Mouse (Mus musculus): ENCODE measurements around the gene Specc1. TPM values are rescaled to one million over a fixed set of nuclear protein-coding genes. Genes with fewer than 3 reads are reported as not detected.

Specc1 gene
- total and polyA plus RNA-seq, 3 experiments = 7.3 to 18.6 (median 15.5) TPM

- peak; percentile 60 for DNase-seq (ENCODE audit: extremely low read depth)
- Histone ChIP-seq H3K4me3 (replicated peaks in 1 of 3; ENCODE audit: low read depth in 2 of 3, low read length in 2 of 3, poor library complexity in 1 of 3) (peak overlapping the region; percentile 62 to 90 (median 85)), H3K79me2 (replicated peaks; ENCODE audit: control insufficient read depth, extremely low read depth, insufficient read depth, poor library complexity, severe bottlenecking) (peaks cover 47% of the 10 kb centered on the region), H3K4me1 (ENCODE audit: control insufficient read depth in 1 of 2, insufficient read depth in 2 of 2) (peaks cover 6 to 54% of the 10 kb centered on the region in 2 experiments), H3K9ac (ENCODE audit: insufficient read depth, low read depth) (peak overlapping the region; percentile 91), H3K4me2 (ENCODE audit: insufficient read depth, low read depth, poor library complexity, severe bottlenecking) (peak overlapping the region; percentile 19; the same call in 1 of the 2 replicates), H3K27ac (ENCODE audit: insufficient read depth, low read depth) (peak overlapping the region; percentile 85), H3K9me3 (replicated peaks; ENCODE audit: low read length) (peaks cover 7% of the 10 kb centered on the region), H3K27me3 (replicated peaks) (no peaks in the 10 kb centered on the region), H3K36me3 (replicated peaks in 1 of 2; ENCODE audit: control insufficient read depth in 1 of 2, insufficient read depth in 1 of 2, low read length in 1 of 2) (peaks cover 4 to 25% of the 10 kb centered on the region in 2 experiments)
- in situ Hi-C loops (cut with MboI; ENCODE audit: low pct_ligation_motif_present, low pct_unique_long_range_greater_than_20kb, low sequenced_read_pairs) (loop anchor here (5.0 kb wide), 1 partner anchor 52 kb away; no protein-coding TSS in a partner anchor), dilution Hi-C loops (cut with MboI; ENCODE audit: extremely low pct_ligation_motif_present, extremely low pct_unique_long_range_greater_than_20kb, low sequenced_read_pairs) (no loop called here)
- TF ChIP-seq CTCF (conservative IDR thresholded peaks at IDR 0.05 in 1 of 2, IDR thresholded peaks at IDR 0.05 in 1 of 2; ENCODE audit: low read depth in 2 of 2, low read length in 2 of 2) (no peak), ETS1 (conservative IDR thresholded peaks at IDR 0.05; ENCODE audit: low read depth, low read length) (no peak), JUND (conservative IDR thresholded peaks at IDR 0.05; ENCODE audit: low read depth, low read length) (0 out of 2 replicates have a peak, but pooled peaks have one; percentile 27), NELFE (IDR thresholded peaks at IDR 0.05; ENCODE audit: low read depth, low read length) (no peak), SMC3 (IDR thresholded peaks at IDR 0.05; ENCODE audit: low read depth, low read length) (no peak), KAT2A (IDR thresholded peaks at IDR 0.05; ENCODE audit: insufficient replicate concordance, low read length) (no peak), ZKSCAN1 (IDR thresholded peaks at IDR 0.05; ENCODE audit: borderline replicate concordance, low read depth, low read length) (no peak), GABPA (IDR thresholded peaks at IDR 0.05; ENCODE audit: insufficient replicate concordance, low read depth, low read length) (no peak), JUN (IDR thresholded peaks at IDR 0.05; ENCODE audit: insufficient read depth, low read depth, low read length) (no peak), CHD2 (IDR thresholded peaks at IDR 0.05; ENCODE audit: low read length) (no peak), POLR2A (IDR thresholded peaks at IDR 0.05; ENCODE audit: low read depth, low read length) (no peak; the same call in 1 of the 2 replicates), EP300 (IDR thresholded peaks at IDR 0.05; ENCODE audit: low read length) (peak; percentile 57), BHLHE40 (IDR thresholded peaks at IDR 0.05; ENCODE audit: low read depth, low read length) (no peak; the same call in 1 of the 2 replicates), POLR2AphosphoS2 (IDR thresholded peaks at IDR 0.05; ENCODE audit: low read depth, low read length) (no peak; the same call in 1 of the 2 replicates), MXI1 (IDR thresholded peaks at IDR 0.05; ENCODE audit: low read depth, low read length) (peak; percentile 93), USF1 (IDR thresholded peaks at IDR 0.05; ENCODE audit: low read depth, low read length) (no peak), CHD1 (IDR thresholded peaks at IDR 0.05; ENCODE audit: low read depth, low read length) (peak; percentile 60), USF2 (conservative IDR thresholded peaks at IDR 0.05; ENCODE audit: low read depth, low read length) (no peak), ZC3H11A (IDR thresholded peaks at IDR 0.05; ENCODE audit: low read depth, low read length) (no peak), ELF1 (IDR thresholded peaks at IDR 0.05; ENCODE audit: low read depth, low read length) (no peak), HCFC1 (IDR thresholded peaks at IDR 0.05; ENCODE audit: low read depth, low read length) (no peak), UBTF (IDR thresholded peaks at IDR 0.05; ENCODE audit: low read depth, low read length) (no peak), MAFK (IDR thresholded peaks at IDR 0.05; ENCODE audit: insufficient replicate concordance, low read length) (no peak), SIN3A (IDR thresholded peaks at IDR 0.05; ENCODE audit: low read length) (peak; percentile 59; the same call in 1 of the 2 replicates), PAX5 (IDR thresholded peaks at IDR 0.05; ENCODE audit: low read length) (no peak), RCOR1 (conservative IDR thresholded peaks at IDR 0.05; ENCODE audit: low read depth, low read length) (no peak), ZMIZ1 (IDR thresholded peaks at IDR 0.05; ENCODE audit: low read depth, low read length) (0 out of 2 replicates have a peak, but pooled peaks have one; percentile 18), MAZ (IDR thresholded peaks at IDR 0.05; ENCODE audit: low read depth, low read length) (peak; percentile 74; the same call in 1 of the 2 replicates), RAD21 (IDR thresholded peaks at IDR 0.05; ENCODE audit: low read depth, low read length) (no peak), TBP (conservative IDR thresholded peaks at IDR 0.05; ENCODE audit: low read depth, low read length) (0 out of 2 replicates have a peak, but pooled peaks have one; percentile 8), ZNF384 (IDR thresholded peaks at IDR 0.05; ENCODE audit: low read depth, low read length) (no peak), NRF1 (IDR thresholded peaks at IDR 0.05; ENCODE audit: low read depth, low read length) (no peak), E2F4 (IDR thresholded peaks at IDR 0.05; ENCODE audit: insufficient replicate concordance, low read depth, low read length) (0 out of 2 replicates have a peak, but pooled peaks have one; percentile 66), MYC (IDR thresholded peaks at IDR 0.05; ENCODE audit: low read depth, low read length) (peak; percentile 95), TCF12 (IDR thresholded peaks at IDR 0.05; ENCODE audit: low read depth, low read length) (no peak; the same call in 1 of the 2 replicates), MAX (IDR thresholded peaks at IDR 0.05; ENCODE audit: low read length) (peak; percentile 88), IRF4 (IDR thresholded peaks at IDR 0.05; ENCODE audit: low read depth, low read length) (no peak), MEF2A (IDR thresholded peaks at IDR 0.05; ENCODE audit: borderline replicate concordance, low read depth, low read length) (peak; percentile 48; the same call in 1 of the 2 replicates)
Observed at GRCm38 (mm10) chr11:61929323-61930097, 27.1 kb upstream of the Specc1 start.

All from CH12.LX (cell line).